Mouse (Mus musculus): ENCODE data around the gene Speer4d. TPM values are rescaled to one million over a fixed set of nuclear protein-coding genes. Genes with fewer than 3 reads are reported as not detected.
A peak's percentile ranks its signal among the peaks of the same experiment; 100 is the strongest.
"Not testable (repeated sequence)": the region's sequence is repeated elsewhere in the genome, so short reads cannot be mapped to it uniquely, and the experiment has no call there.

The Speer4d gene
- not detected in 2 replicates for polyA plus RNA-seq (2014; fragmentation: Nextera tagmentation; extraction: Ambion mirVana)

GRCm38 (mm10) chr5:15618764-15619163 lies at the start of gene Speer4d:
Gene Speer4d (plus strand): TSS chr5:15619064.
- H3K27me3 ChIP-seq (ENCODE audit: control insufficient read depth, insufficient read depth, low read length); H3K4me3 ChIP-seq (ENCODE audit: low read depth, low read length); H3K36me3 ChIP-seq (ENCODE audit: control insufficient read depth, insufficient read depth, low read length); H3K9me3 ChIP-seq (ENCODE audit: control insufficient read depth, low read length); H3K4me1 ChIP-seq (replicated peaks; ENCODE audit: control insufficient read depth, insufficient read depth, low read length); DNase-seq (ENCODE audit: low spot score); ATAC-seq (replicated peaks; ENCODE audit: low FRiP score); H3K27ac ChIP-seq (ENCODE audit: low read depth, low read length); H3K9ac ChIP-seq (ENCODE audit: low read length); H3K4me2 ChIP-seq (ENCODE audit: low read depth, low read length, severe bottlenecking): not testable (repeated sequence)
- 77% methylated on average over 1 of the region's 1 CpGs for WGBS

GRCm38 (mm10) chr5:15573735-15574134 lies 45.1 kb upstream of the Speer4d start:
- not testable (repeated sequence) for H3K4me3 ChIP-seq (ENCODE audit: low read depth, low read length); H3K36me3 ChIP-seq (ENCODE audit: control insufficient read depth, insufficient read depth, low read length); H3K4me2 ChIP-seq (ENCODE audit: low read depth, low read length, severe bottlenecking); ATAC-seq (replicated peaks; ENCODE audit: low FRiP score); H3K9ac ChIP-seq (ENCODE audit: low read length); DNase-seq (ENCODE audit: low spot score); H3K9me3 ChIP-seq (ENCODE audit: control insufficient read depth, low read length); H3K27ac ChIP-seq (ENCODE audit: low read depth, low read length); H3K27me3 ChIP-seq (ENCODE audit: control insufficient read depth, insufficient read depth, low read length); H3K4me1 ChIP-seq (replicated peaks; ENCODE audit: control insufficient read depth, insufficient read depth, low read length)

- no CpG with 5 or more reads among the region's 1 CpGs for WGBS
- H3K9ac ChIP-seq (ENCODE audit: low read length); H3K9me3 ChIP-seq (ENCODE audit: control insufficient read depth, low read length); H3K27me3 ChIP-seq (ENCODE audit: control insufficient read depth, insufficient read depth, low read length); H3K4me3 ChIP-seq (ENCODE audit: low read depth, low read length); H3K27ac ChIP-seq (ENCODE audit: low read depth, low read length); DNase-seq (ENCODE audit: low spot score); ATAC-seq (replicated peaks; ENCODE audit: low FRiP score); H3K4me1 ChIP-seq (replicated peaks; ENCODE audit: control insufficient read depth, insufficient read depth, low read length); H3K36me3 ChIP-seq (ENCODE audit: control insufficient read depth, insufficient read depth, low read length); H3K4me2 ChIP-seq (ENCODE audit: low read depth, low read length, severe bottlenecking): not testable (repeated sequence)
Measured at GRCm38 (mm10) chr5:15577033-15577432, 41.8 kb upstream of the Speer4d start, which contains the start of gene Gm21083. Gene Gm21083 (plus strand): TSS chr5:15577333.

GRCm38 (mm10) chr5:15586351-15586750 lies 32.5 kb upstream of the Speer4d start:
- not testable (repeated sequence) for H3K9me3 ChIP-seq (ENCODE audit: control insufficient read depth, low read length); H3K36me3 ChIP-seq (ENCODE audit: control insufficient read depth, insufficient read depth, low read length); DNase-seq (ENCODE audit: low spot score); H3K9ac ChIP-seq (ENCODE audit: low read length); H3K27me3 ChIP-seq (ENCODE audit: control insufficient read depth, insufficient read depth, low read length); H3K4me1 ChIP-seq (replicated peaks; ENCODE audit: control insufficient read depth, insufficient read depth, low read length); ATAC-seq (replicated peaks; ENCODE audit: low FRiP score); H3K27ac ChIP-seq (ENCODE audit: low read depth, low read length); H3K4me2 ChIP-seq (ENCODE audit: low read depth, low read length, severe bottlenecking); H3K4me3 ChIP-seq (ENCODE audit: low read depth, low read length)

- not testable (repeated sequence) for H3K27ac ChIP-seq (ENCODE audit: low read depth, low read length); H3K4me1 ChIP-seq (replicated peaks; ENCODE audit: control insufficient read depth, insufficient read depth, low read length); DNase-seq (ENCODE audit: low spot score); H3K27me3 ChIP-seq (ENCODE audit: control insufficient read depth, insufficient read depth, low read length); H3K9me3 ChIP-seq (ENCODE audit: control insufficient read depth, low read length); H3K4me3 ChIP-seq (ENCODE audit: low read depth, low read length); ATAC-seq (replicated peaks; ENCODE audit: low FRiP score); H3K4me2 ChIP-seq (ENCODE audit: low read depth, low read length, severe bottlenecking); H3K36me3 ChIP-seq (ENCODE audit: control insufficient read depth, insufficient read depth, low read length); H3K9ac ChIP-seq (ENCODE audit: low read length)
- WGBS: 35% methylated on average over 6 of the region's 6 CpGs
Measured at GRCm38 (mm10) chr5:15588291-15588690, 30.6 kb upstream of the Speer4d start.

GRCm38 (mm10) chr5:15590635-15591034 lies 28.2 kb upstream of the Speer4d start:
- H3K4me3 ChIP-seq (ENCODE audit: low read depth, low read length); ATAC-seq (replicated peaks; ENCODE audit: low FRiP score); DNase-seq (ENCODE audit: low spot score); H3K4me2 ChIP-seq (ENCODE audit: low read depth, low read length, severe bottlenecking); H3K4me1 ChIP-seq (replicated peaks; ENCODE audit: control insufficient read depth, insufficient read depth, low read length); H3K27ac ChIP-seq (ENCODE audit: low read depth, low read length); H3K9ac ChIP-seq (ENCODE audit: low read length); H3K9me3 ChIP-seq (ENCODE audit: control insufficient read depth, low read length); H3K27me3 ChIP-seq (ENCODE audit: control insufficient read depth, insufficient read depth, low read length); H3K36me3 ChIP-seq (ENCODE audit: control insufficient read depth, insufficient read depth, low read length): not testable (repeated sequence)
- 61% methylated on average over 5 of the region's 5 CpGs for WGBS

- not testable (repeated sequence) for H3K4me2 ChIP-seq (ENCODE audit: low read depth, low read length, severe bottlenecking)
- ATAC-seq (replicated peaks; ENCODE audit: low FRiP score): peak; percentile 78
- WGBS: 79% methylated on average over 2 of the region's 2 CpGs
Measured at GRCm38 (mm10) chr5:15591577-15591976, 27.3 kb upstream of the Speer4d start.

GRCm38 (mm10) chr5:15598831-15599230 lies 20.0 kb upstream of the Speer4d start:
- 0 out of 2 replicates have a peak, but pooled peaks have one; percentile 61 for ATAC-seq (replicated peaks; ENCODE audit: low FRiP score)
- H3K4me1 ChIP-seq (replicated peaks; ENCODE audit: control insufficient read depth, insufficient read depth, low read length); H3K27me3 ChIP-seq (ENCODE audit: control insufficient read depth, insufficient read depth, low read length); H3K36me3 ChIP-seq (ENCODE audit: control insufficient read depth, insufficient read depth, low read length); H3K4me2 ChIP-seq (ENCODE audit: low read depth, low read length, severe bottlenecking); H3K4me3 ChIP-seq (ENCODE audit: low read depth, low read length); DNase-seq (ENCODE audit: low spot score); H3K9ac ChIP-seq (ENCODE audit: low read length); H3K27ac ChIP-seq (ENCODE audit: low read depth, low read length): not testable (repeated sequence)
- peaks cover 10% of the 10 kb centered on the region for H3K9me3 ChIP-seq (ENCODE audit: control insufficient read depth, low read length)

More at GRCm38 (mm10) chr5:15591577-15591976, 27.3 kb upstream of the Speer4d start:
- not testable (repeated sequence) for DNase-seq (ENCODE audit: low spot score); H3K36me3 ChIP-seq (ENCODE audit: control insufficient read depth, insufficient read depth, low read length); H3K9me3 ChIP-seq (ENCODE audit: control insufficient read depth, low read length); H3K4me3 ChIP-seq (ENCODE audit: low read depth, low read length); H3K9ac ChIP-seq (ENCODE audit: low read length); H3K27me3 ChIP-seq (ENCODE audit: control insufficient read depth, insufficient read depth, low read length); H3K27ac ChIP-seq (ENCODE audit: low read depth, low read length); H3K4me1 ChIP-seq (replicated peaks; ENCODE audit: control insufficient read depth, insufficient read depth, low read length)

GRCm38 (mm10) chr5:15600342-15600741 lies 18.5 kb upstream of the Speer4d start:
- not testable (repeated sequence) for H3K27me3 ChIP-seq (ENCODE audit: control insufficient read depth, insufficient read depth, low read length); H3K4me3 ChIP-seq (ENCODE audit: low read depth, low read length); ATAC-seq (replicated peaks; ENCODE audit: low FRiP score); H3K4me1 ChIP-seq (replicated peaks; ENCODE audit: control insufficient read depth, insufficient read depth, low read length); H3K36me3 ChIP-seq (ENCODE audit: control insufficient read depth, insufficient read depth, low read length); H3K9ac ChIP-seq (ENCODE audit: low read length); H3K27ac ChIP-seq (ENCODE audit: low read depth, low read length); DNase-seq (ENCODE audit: low spot score); H3K4me2 ChIP-seq (ENCODE audit: low read depth, low read length, severe bottlenecking)
- WGBS: 47% methylated on average over 4 of the region's 4 CpGs
- peaks cover 12% of the 10 kb centered on the region for H3K9me3 ChIP-seq (ENCODE audit: control insufficient read depth, low read length)
